Mouse (Mus musculus): ENCODE results near the gene Asf1b. TPM values are rescaled to one million over a fixed set of nuclear protein-coding genes. Genes with fewer than 3 reads are reported as not detected.

Asf1b gene
- 20.3 and 31.9 TPM in 2 replicates for polyA plus RNA-seq (2012; rRNA removed)

- peak; percentile 100 for DNase-seq (ENCODE audit: low read depth)
- TF ChIP-seq CTCF (IDR thresholded peaks at IDR 0.05; ENCODE audit: borderline replicate concordance, extremely low read depth, insufficient read depth, insufficient read length) = peak; percentile 82
- TF ChIP-seq POLR2A (IDR thresholded peaks at IDR 0.05; ENCODE audit: borderline replicate concordance, extremely low read depth, insufficient read depth, insufficient read length, poor library complexity, severe bottlenecking) = no peak
Observed at GRCm38 (mm10) chr8:83955106-83955957, at the start of gene Asf1b, which contains the start of gene Gm10644. Asf1b (plus strand) TSS chr8:83955507. Gm10644 (minus strand) TSS chr8:83955205.

DNA sequence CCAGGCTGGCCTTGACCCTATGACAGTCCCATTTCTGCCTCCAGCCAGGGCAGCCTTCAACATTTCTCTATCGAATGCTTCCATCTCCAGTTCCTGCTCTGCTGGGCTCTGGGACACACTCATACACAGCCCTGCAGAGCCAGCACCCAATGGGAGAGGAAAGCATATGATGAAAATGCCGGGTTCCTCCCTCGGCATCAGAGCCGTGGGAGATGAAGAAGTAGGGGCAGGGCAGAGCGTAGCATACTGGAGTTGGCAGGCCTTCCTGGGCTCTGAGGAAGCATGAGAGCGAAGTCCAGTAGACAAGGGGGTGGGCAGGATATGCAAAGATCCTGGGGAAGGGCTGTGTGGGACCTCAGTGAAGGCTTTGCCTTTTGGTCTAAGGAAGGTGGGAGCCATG, 46.7 kb upstream of the Asf1b start:
- no peak for TF ChIP-seq POLR2A (IDR thresholded peaks at IDR 0.05; ENCODE audit: borderline replicate concordance, extremely low read depth, insufficient read depth, insufficient read length, poor library complexity, severe bottlenecking)
- no peak for TF ChIP-seq CTCF (IDR thresholded peaks at IDR 0.05; ENCODE audit: borderline replicate concordance, extremely low read depth, insufficient read depth, insufficient read length)
- DNase-seq (ENCODE audit: low read depth) = no peak

- TF ChIP-seq POLR2A (IDR thresholded peaks at IDR 0.05; ENCODE audit: borderline replicate concordance, extremely low read depth, insufficient read depth, insufficient read length, poor library complexity, severe bottlenecking) (no peak), CTCF (IDR thresholded peaks at IDR 0.05; ENCODE audit: borderline replicate concordance, extremely low read depth, insufficient read depth, insufficient read length) (no peak)
- no peak for DNase-seq (ENCODE audit: low read depth)
Observed at GRCm38 (mm10) chr8:83909311-83909710, 46.0 kb upstream of the Asf1b start.

DNA sequence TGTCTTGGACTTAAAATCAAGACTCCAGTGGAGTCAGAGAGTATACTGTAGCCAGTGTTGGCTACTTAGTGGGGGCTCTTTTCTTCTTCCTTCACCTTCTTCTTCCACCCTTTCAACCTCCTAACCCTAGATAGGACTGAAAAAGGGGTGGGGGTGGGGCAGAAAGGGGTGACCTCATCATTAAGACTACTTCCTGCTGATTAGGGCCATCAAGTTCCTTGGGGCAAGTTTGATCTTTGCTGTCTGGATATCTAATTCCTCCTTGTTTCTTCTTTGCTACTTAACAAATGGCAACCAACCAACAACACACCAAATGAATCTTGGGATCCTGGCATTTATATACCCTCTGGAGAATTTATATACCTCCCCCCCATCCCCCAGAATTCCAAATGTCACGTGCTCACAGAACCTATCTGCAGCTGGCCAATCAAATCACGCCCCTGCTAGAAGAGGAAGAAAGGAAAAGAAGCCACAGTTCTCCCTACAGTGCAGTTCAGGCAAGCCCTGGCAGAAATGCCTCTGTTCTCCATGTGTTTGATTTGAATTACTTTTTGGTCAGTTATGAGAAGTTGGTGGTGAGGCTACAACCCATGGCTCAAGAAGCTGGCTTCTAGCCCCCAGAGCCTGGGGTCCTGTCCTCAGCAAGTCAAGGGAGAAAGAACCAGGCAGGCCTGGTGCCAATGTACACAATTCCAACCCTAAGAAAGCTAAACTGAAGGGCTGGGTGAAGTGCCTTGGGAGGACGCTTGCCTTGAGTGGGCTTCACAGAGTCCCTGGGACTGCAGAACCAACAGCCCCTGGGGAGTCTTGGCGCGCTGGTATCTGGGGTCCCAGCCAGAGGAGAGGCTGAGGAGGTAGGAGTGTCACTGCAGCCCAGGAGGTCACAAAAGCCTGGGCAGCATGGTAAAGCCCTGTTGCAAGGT, 43.2 kb upstream of the Asf1b start:
- no peak for TF ChIP-seq POLR2A (IDR thresholded peaks at IDR 0.05; ENCODE audit: borderline replicate concordance, extremely low read depth, insufficient read depth, insufficient read length, poor library complexity, severe bottlenecking)
- TF ChIP-seq CTCF (IDR thresholded peaks at IDR 0.05; ENCODE audit: borderline replicate concordance, extremely low read depth, insufficient read depth, insufficient read length) = no peak
- DNase-seq (ENCODE audit: low read depth) = no peak

DNA sequence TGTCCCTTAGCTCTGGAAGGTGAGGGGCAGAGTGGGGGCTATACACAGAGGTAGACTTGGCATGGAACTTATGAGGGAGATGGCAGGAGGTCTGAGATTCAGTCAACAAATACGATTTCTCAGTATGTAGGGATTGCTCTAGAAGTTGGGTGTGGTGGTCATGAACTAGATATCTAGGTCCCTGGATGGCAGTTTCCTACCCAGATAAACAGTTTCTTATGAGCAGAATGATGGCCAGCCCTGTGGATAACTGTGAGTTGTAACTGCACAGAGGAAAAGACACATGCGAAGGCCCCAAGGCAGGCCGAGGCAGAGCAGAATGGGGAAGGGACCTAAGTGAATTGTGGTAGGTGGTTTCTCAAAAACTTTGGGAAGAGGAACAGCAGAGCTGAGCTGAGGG, 41.1 kb upstream of the Asf1b start:
- TF ChIP-seq POLR2A (IDR thresholded peaks at IDR 0.05; ENCODE audit: borderline replicate concordance, extremely low read depth, insufficient read depth, insufficient read length, poor library complexity, severe bottlenecking) (no peak), CTCF (IDR thresholded peaks at IDR 0.05; ENCODE audit: borderline replicate concordance, extremely low read depth, insufficient read depth, insufficient read length) (no peak)
- DNase-seq (ENCODE audit: low read depth) = no peak

DNA sequence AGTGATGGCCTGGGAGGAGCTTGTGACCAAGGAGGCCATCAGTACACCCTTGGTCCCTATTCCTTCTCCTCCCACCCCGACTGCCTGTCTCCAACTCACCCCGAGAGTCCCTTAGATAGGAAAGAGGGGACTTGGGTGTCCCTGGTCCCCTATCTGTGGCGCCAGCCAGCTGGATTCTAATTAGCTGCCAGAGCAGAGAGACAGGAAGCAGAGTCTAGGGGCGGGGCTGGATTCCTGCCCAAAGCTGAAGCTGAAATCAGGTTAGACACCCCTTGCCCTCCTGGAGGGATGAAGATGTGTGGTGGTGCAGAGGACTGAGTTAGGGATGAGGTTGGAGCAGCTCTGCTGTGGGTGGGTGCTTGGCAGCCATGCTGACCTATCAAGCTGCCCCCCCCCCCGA, 40.4 kb upstream of the Asf1b start:
- DNase-seq (ENCODE audit: low read depth) = peak; percentile 17
- TF ChIP-seq CTCF (IDR thresholded peaks at IDR 0.05; ENCODE audit: borderline replicate concordance, extremely low read depth, insufficient read depth, insufficient read length) (no peak), POLR2A (IDR thresholded peaks at IDR 0.05; ENCODE audit: borderline replicate concordance, extremely low read depth, insufficient read depth, insufficient read length, poor library complexity, severe bottlenecking) (no peak)

DNA sequence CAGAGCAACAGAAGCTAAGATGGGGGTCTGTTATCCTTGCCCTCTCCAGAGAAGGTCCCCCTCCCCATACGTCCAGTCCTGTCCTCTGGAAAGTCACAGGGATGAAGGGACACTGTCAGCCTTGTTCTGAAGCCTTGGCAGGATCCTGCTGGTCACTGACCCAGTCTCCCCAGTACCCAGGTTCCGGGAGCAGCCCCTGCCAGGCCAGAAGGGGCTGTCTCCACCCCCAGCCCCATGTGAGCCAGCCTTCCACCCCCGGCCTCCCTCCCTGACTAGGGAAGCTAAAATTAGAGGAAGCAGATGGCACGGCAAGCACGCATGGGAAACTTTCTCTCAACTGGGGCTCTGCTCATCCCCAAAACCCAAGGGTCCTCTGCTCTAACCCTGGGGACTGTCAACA, 39.3 kb upstream of the Asf1b start:
- DNase-seq (ENCODE audit: low read depth) = no peak
- TF ChIP-seq POLR2A (IDR thresholded peaks at IDR 0.05; ENCODE audit: borderline replicate concordance, extremely low read depth, insufficient read depth, insufficient read length, poor library complexity, severe bottlenecking) = no peak
- no peak for TF ChIP-seq CTCF (IDR thresholded peaks at IDR 0.05; ENCODE audit: borderline replicate concordance, extremely low read depth, insufficient read depth, insufficient read length)

- DNase-seq (ENCODE audit: low read depth) = no peak
- TF ChIP-seq POLR2A (IDR thresholded peaks at IDR 0.05; ENCODE audit: borderline replicate concordance, extremely low read depth, insufficient read depth, insufficient read length, poor library complexity, severe bottlenecking) (no peak), CTCF (IDR thresholded peaks at IDR 0.05; ENCODE audit: borderline replicate concordance, extremely low read depth, insufficient read depth, insufficient read length) (no peak)
Observed at GRCm38 (mm10) chr8:83917566-83917965, 37.7 kb upstream of the Asf1b start.

DNA sequence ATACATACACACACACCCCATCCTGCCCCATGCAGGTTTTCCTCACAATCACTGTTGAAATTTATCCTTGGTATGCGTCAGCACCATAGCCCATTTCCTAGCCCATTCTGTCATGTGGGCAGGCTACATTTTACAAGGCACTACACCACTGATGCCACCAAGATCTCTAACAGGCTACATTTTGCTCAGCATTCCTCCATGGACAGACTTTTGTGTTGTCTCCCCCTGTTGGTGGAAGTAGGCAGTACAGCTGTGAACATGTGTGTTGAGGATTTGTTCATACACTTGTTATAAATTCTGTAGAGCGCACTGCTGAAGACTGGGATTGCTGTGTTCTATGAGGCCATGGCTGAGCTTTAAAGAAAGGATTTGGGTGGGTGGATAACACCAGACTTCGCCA, 33.7 kb upstream of the Asf1b start:
- TF ChIP-seq POLR2A (IDR thresholded peaks at IDR 0.05; ENCODE audit: borderline replicate concordance, extremely low read depth, insufficient read depth, insufficient read length, poor library complexity, severe bottlenecking) (no peak), CTCF (IDR thresholded peaks at IDR 0.05; ENCODE audit: borderline replicate concordance, extremely low read depth, insufficient read depth, insufficient read length) (peak; percentile 86; the same call in 1 of the 2 replicates)
- peak; percentile 89 for DNase-seq (ENCODE audit: low read depth)

DNA sequence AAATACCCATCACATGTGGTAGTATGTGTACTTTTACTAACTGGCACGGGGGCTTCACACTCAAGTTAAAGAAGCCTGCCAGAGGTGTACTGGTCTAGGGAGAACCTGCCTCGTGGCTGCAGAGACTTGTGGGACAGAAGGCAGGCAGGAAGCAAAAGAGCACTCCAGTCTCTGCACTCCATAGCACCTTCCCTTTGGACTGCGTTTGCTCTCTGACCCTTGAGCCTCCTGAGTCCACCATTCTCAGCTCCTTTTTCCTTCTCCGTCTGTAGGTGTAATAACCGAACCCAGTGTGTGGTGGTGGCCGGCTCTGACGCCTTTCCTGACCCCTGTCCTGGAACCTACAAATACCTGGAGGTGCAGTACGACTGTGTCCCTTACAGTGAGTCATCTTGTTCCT, 32.6 kb upstream of the Asf1b start:
- DNase-seq (ENCODE audit: low read depth) = no peak
- TF ChIP-seq POLR2A (IDR thresholded peaks at IDR 0.05; ENCODE audit: borderline replicate concordance, extremely low read depth, insufficient read depth, insufficient read length, poor library complexity, severe bottlenecking) (no peak), CTCF (IDR thresholded peaks at IDR 0.05; ENCODE audit: borderline replicate concordance, extremely low read depth, insufficient read depth, insufficient read length) (no peak)

GRCm38 (mm10) chr8:83924585-83924984, 30.7 kb upstream of the Asf1b start:
- TF ChIP-seq POLR2A (IDR thresholded peaks at IDR 0.05; ENCODE audit: borderline replicate concordance, extremely low read depth, insufficient read depth, insufficient read length, poor library complexity, severe bottlenecking) = no peak
- TF ChIP-seq CTCF (IDR thresholded peaks at IDR 0.05; ENCODE audit: borderline replicate concordance, extremely low read depth, insufficient read depth, insufficient read length) = no peak
- DNase-seq (ENCODE audit: low read depth) = no peak

All from brain, embryonic 14.5 days (tissue).